In the genomic region with DNA sequence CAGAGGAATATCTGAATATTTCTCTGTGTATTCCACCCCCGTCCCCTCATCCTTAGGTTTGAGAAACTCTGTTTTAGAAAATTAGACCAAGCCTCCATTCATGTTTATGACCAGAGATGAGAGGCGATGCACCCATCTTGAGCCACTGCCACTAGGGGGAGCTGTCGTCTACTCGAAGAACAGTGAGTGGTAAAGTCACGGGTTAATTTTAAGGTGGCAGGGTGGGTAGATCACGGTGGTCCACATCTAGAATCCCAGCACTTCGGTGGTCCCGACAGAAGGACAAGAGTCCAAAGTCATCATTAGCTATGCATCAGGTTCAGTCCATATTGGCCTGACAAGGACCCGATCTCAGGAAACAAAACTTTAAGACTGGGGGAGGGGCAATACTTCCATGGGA, we compare ENCODE assay signal across 9 mouse cellular contexts. TPM values are rescaled to one million over a fixed set of nuclear protein-coding genes. Genes with fewer than 3 reads are reported as not detected.
A peak's percentile ranks its signal among the peaks of the same experiment; 100 is the strongest.
DNase-seq lines count a peak whose midpoint lies in the region; ATAC-seq and TF ChIP-seq lines count a peak whose summit lies in the region.
"Had no signal": no experiment of that assay in that cellular context is flagged by ENCODE, and none has a peak within 500 bp of the region (broad histone marks: within the 10 kb centered on the region; RNA-seq: fewer than 3 reads in every experiment).

No protein-coding gene starts in this region.

- H3K36me3 ChIP-seq in neural tube, embryonic 15.5 days = no peaks in the 10 kb centered on the region
- H3K36me3 ChIP-seq in intestine, postnatal 0 days (ENCODE audit: control insufficient read depth, insufficient read depth) = no peaks in the 10 kb centered on the region
- no peaks in the 10 kb centered on the region for H3K36me3 ChIP-seq in liver, adult 2 months (ENCODE audit: control insufficient read depth, insufficient read depth, low read length)
- H3K36me3 ChIP-seq: neural tube, embryonic 13.5 days had no signal

- no peak overlapping the region for H3K4me2 ChIP-seq in neural tube, embryonic 15.5 days
- no peak overlapping the region for H3K4me2 ChIP-seq in intestine, postnatal 0 days (replicated peaks; ENCODE audit: low read depth)
- H3K4me2 ChIP-seq: neural tube, embryonic 13.5 days had no signal

- no peak for TF ChIP-seq POLR2A in liver, adult 2 months (IDR thresholded peaks at IDR 0.05; ENCODE audit: extremely low read depth, insufficient read depth, low read length)

- no peak overlapping the region for H3K9ac ChIP-seq in neural tube, embryonic 15.5 days (replicated peaks)
- H3K9ac ChIP-seq in intestine, postnatal 0 days (ENCODE audit: low read depth, low read length) = no peak overlapping the region
- H3K9ac ChIP-seq in liver, adult 2 months (ENCODE audit: low read depth, low read length) = no peak overlapping the region
- H3K9ac ChIP-seq: neural tube, embryonic 13.5 days had no signal

- no peak for ATAC-seq in neural tube, embryonic 15.5 days (ENCODE audit: low FRiP score)
- peak; percentile 55 for ATAC-seq in erythroid progenitor cell, adult 5-6 weeks (replicated peaks; ENCODE audit: low FRiP score, poor library complexity, severe bottlenecking)
- ATAC-seq in intestine, postnatal 0 days = no peak

- no peaks in the 10 kb centered on the region for H3K79me2 ChIP-seq in liver, adult 2 months (ENCODE audit: control insufficient read depth, insufficient read depth, low read length)

- no peak overlapping the region for H3K27ac ChIP-seq in neural tube, embryonic 15.5 days (replicated peaks)
- no peak overlapping the region for H3K27ac ChIP-seq in intestine, postnatal 0 days (ENCODE audit: low read depth, low read length)
- H3K27ac ChIP-seq in liver, adult 2 months (replicated peaks; ENCODE audit: insufficient read depth, low read depth, low read length) = no peak overlapping the region
- H3K27ac ChIP-seq: neural tube, embryonic 13.5 days had no signal

- no peaks in the 10 kb centered on the region for H3K9me3 ChIP-seq in neural tube, embryonic 15.5 days (replicated peaks)
- H3K9me3 ChIP-seq in intestine, postnatal 0 days (ENCODE audit: control insufficient read depth) = no peaks in the 10 kb centered on the region
- H3K9me3 ChIP-seq: neural tube, embryonic 13.5 days had no signal

- no peaks in the 10 kb centered on the region for H3K4me1 ChIP-seq in neural tube, embryonic 15.5 days
- no peaks in the 10 kb centered on the region for H3K4me1 ChIP-seq in intestine, postnatal 0 days (replicated peaks; ENCODE audit: control insufficient read depth, insufficient read depth, low read length)
- no peaks in the 10 kb centered on the region; the same call in 1 of the 2 replicates for H3K4me1 ChIP-seq in liver, adult 2 months (ENCODE audit: control insufficient read depth, insufficient read depth, low read length)
- H3K4me1 ChIP-seq: neural tube, embryonic 13.5 days had no signal

- TF ChIP-seq CTCF in intestine, postnatal 0 days (IDR thresholded peaks at IDR 0.05; ENCODE audit: low read depth) = peak; percentile 87
- TF ChIP-seq CTCF in liver, adult 2 months (IDR thresholded peaks at IDR 0.05; ENCODE audit: low read depth, low read length) = peak; percentile 77

- H3K27me3 ChIP-seq in neural tube, embryonic 15.5 days (replicated peaks) = no peaks in the 10 kb centered on the region
- no peaks in the 10 kb centered on the region for H3K27me3 ChIP-seq in intestine, postnatal 0 days (replicated peaks; ENCODE audit: control insufficient read depth, insufficient read depth, low read length)
- H3K27me3 ChIP-seq in liver, adult 2 months (ENCODE audit: control insufficient read depth, insufficient read depth, low read length) = no peaks in the 10 kb centered on the region
- H3K27me3 ChIP-seq: neural tube, embryonic 13.5 days had no signal

- H3K4me3 ChIP-seq in neural tube, embryonic 15.5 days (replicated peaks) = no peak overlapping the region
- H3K4me3 ChIP-seq in intestine, postnatal 0 days (ENCODE audit: low read depth, low read length) = no peak overlapping the region
- no peak overlapping the region for H3K4me3 ChIP-seq in liver, adult 2 months (ENCODE audit: insufficient read depth, low read depth, low read length)
- H3K4me3 ChIP-seq: neural tube, embryonic 13.5 days had no signal

- DNase-seq in neural tube, embryonic 10.5 days (ENCODE audit: extremely low spot score, low spot score) = peak; percentile 60
- DNase-seq in brain, adult 2 months (ENCODE audit: low read depth, low spot score) = peak; percentile 73
- DNase-seq in liver, adult 2 months (ENCODE audit: extremely low read depth, low read depth, low spot score) = peak; percentile 37
- peak; percentile 76 for DNase-seq in retina, embryonic 14.5 days (ENCODE audit: low spot score)
- peak; percentile 71 for DNase-seq in urinary bladder, postnatal 25 days (ENCODE audit: low spot score)

- WGBS in neural tube, embryonic 15.5 days = 14% methylated on average over 9 of the region's 9 CpGs
- WGBS in intestine, postnatal 0 days = 12% methylated on average over 9 of the region's 9 CpGs
- WGBS in liver, adult 2 months = 10% methylated on average over 9 of the region's 9 CpGs

RNA-seq across cellular contexts. Expression of a gene that starts 17.2 kb away (rescaled TPM):
- 2.2 TPM in 1 of 2 replicates, not detected in the other for polyA plus RNA-seq in neural tube, embryonic 15.5 days (2015; fragmentation: Nextera tagmentation; extraction: Ambion mirVana)
- total RNA-seq in erythroid progenitor cell, adult 5-6 weeks (2015; ENCODE audit: low replicate concordance) = not detected in 2 replicates
- not detected in 2 replicates for total RNA-seq in erythroid progenitor cell, adult 5-6 weeks (2017; ENCODE audit: low replicate concordance)
- 53.7 and 56.2 TPM in 2 replicates for polyA plus RNA-seq in intestine, postnatal 0 days (2015; fragmentation: Nextera tagmentation; extraction: Ambion mirVana)
- not detected in 2 replicates for total RNA-seq in liver, adult 2 months (2014; rRNA removed)
- not detected in 2 replicates for polyA plus RNA-seq in liver, adult 2 months (2012; rRNA removed)
- polyA plus RNA-seq: neural tube, embryonic 13.5 days had no signal

RNA-seq across cellular contexts. Expression of a gene that starts 25.2 kb away (rescaled TPM):
- not detected in 2 replicates for polyA plus RNA-seq in neural tube, embryonic 15.5 days (2015; fragmentation: Nextera tagmentation; extraction: Ambion mirVana)
- not detected in 2 replicates for total RNA-seq in erythroid progenitor cell, adult 5-6 weeks (2015; ENCODE audit: low replicate concordance)
- 1.8 TPM in 1 of 2 replicates, not detected in the other for total RNA-seq in erythroid progenitor cell, adult 5-6 weeks (2017; ENCODE audit: low replicate concordance)
- 6.8 TPM in 2 replicates for polyA plus RNA-seq in intestine, postnatal 0 days (2015; fragmentation: Nextera tagmentation; extraction: Ambion mirVana)
- total RNA-seq in liver, adult 2 months (2014; rRNA removed) = not detected in 2 replicates
- 0.05 TPM in 1 of 2 replicates, not detected in the other for polyA plus RNA-seq in liver, adult 2 months (2012; rRNA removed)
- polyA plus RNA-seq: neural tube, embryonic 13.5 days had no signal

RNA-seq across cellular contexts. Expression of a gene that starts 27.6 kb away (rescaled TPM):
- polyA plus RNA-seq in neural tube, embryonic 15.5 days (2015; fragmentation: Nextera tagmentation; extraction: Ambion mirVana) = 1.9 and 2.0 TPM in 2 replicates
- not detected in 2 replicates for total RNA-seq in erythroid progenitor cell, adult 5-6 weeks (2015; ENCODE audit: low replicate concordance)
- total RNA-seq in erythroid progenitor cell, adult 5-6 weeks (2017; ENCODE audit: low replicate concordance) = not detected in 2 replicates
- polyA plus RNA-seq in intestine, postnatal 0 days (2015; fragmentation: Nextera tagmentation; extraction: Ambion mirVana) = 1.7 and 2.2 TPM in 2 replicates
- total RNA-seq in liver, adult 2 months (2014; rRNA removed) = 3.5 and 4.4 TPM in 2 replicates
- polyA plus RNA-seq in liver, adult 2 months (2012; rRNA removed) = 8.8 and 11.9 TPM in 2 replicates

RNA-seq across cellular contexts. Expression of a gene that starts 36.5 kb away (rescaled TPM):
- 155 and 168 TPM in 2 replicates for polyA plus RNA-seq in neural tube, embryonic 15.5 days (2015; fragmentation: Nextera tagmentation; extraction: Ambion mirVana)
- total RNA-seq in erythroid progenitor cell, adult 5-6 weeks (2015; ENCODE audit: low replicate concordance) = 8.6 and 24.3 TPM in 2 replicates
- total RNA-seq in erythroid progenitor cell, adult 5-6 weeks (2017; ENCODE audit: low replicate concordance) = 2.2 and 10.8 TPM in 2 replicates
- 91.6 and 96.1 TPM in 2 replicates for polyA plus RNA-seq in intestine, postnatal 0 days (2015; fragmentation: Nextera tagmentation; extraction: Ambion mirVana)
- 24.2 and 26.6 TPM in 2 replicates for total RNA-seq in liver, adult 2 months (2014; rRNA removed)
- 36.8 and 37.7 TPM in 2 replicates for polyA plus RNA-seq in liver, adult 2 months (2012; rRNA removed)

RNA-seq across cellular contexts. Expression of a gene that starts 43.3 kb away (rescaled TPM):
- polyA plus RNA-seq in neural tube, embryonic 15.5 days (2015; fragmentation: Nextera tagmentation; extraction: Ambion mirVana) = 59.2 and 62.9 TPM in 2 replicates
- total RNA-seq in erythroid progenitor cell, adult 5-6 weeks (2015; ENCODE audit: low replicate concordance) = 6.7 and 32.4 TPM in 2 replicates
- 4.4 TPM in 1 of 2 replicates, not detected in the other for total RNA-seq in erythroid progenitor cell, adult 5-6 weeks (2017; ENCODE audit: low replicate concordance)
- 59.1 and 60.1 TPM in 2 replicates for polyA plus RNA-seq in intestine, postnatal 0 days (2015; fragmentation: Nextera tagmentation; extraction: Ambion mirVana)
- total RNA-seq in liver, adult 2 months (2014; rRNA removed) = 14.2 and 14.8 TPM in 2 replicates
- 12.3 and 13.7 TPM in 2 replicates for polyA plus RNA-seq in liver, adult 2 months (2012; rRNA removed)

Comparison
In these comparisons a context has a peak if more than half of its experiments do, and no peak if none do; other contexts are left out.
1. RNA of a gene that starts 17.2 kb away (polyA plus RNA-seq): 53.7 to 56.2 TPM in intestine, postnatal 0 days; not detected in liver, adult 2 months and 2.2 TPM in neural tube, embryonic 15.5 days; every median in the first group is over 10 times any median in the second.
2. Peak in every context shown above with its lines, with median percentiles within 50 percentile points of each other: DNase-seq.